Mouse (Mus musculus) MEL (cell line): Measurements from ENCODE around the gene Qdpr. TPM values are rescaled to one million over a fixed set of nuclear protein-coding genes. Genes with fewer than 3 reads are reported as not detected.

ENCODE experiments used
- DNase-seq: peaks from one replicate; pipeline ENCODE4 v3.0.0; 2011; ENCODE audit warnings: low read depth, low spot score
- H3K27ac ChIP-seq: 2 replicates; pipeline ENCODE4 v1.5.1; 2012; ENCODE audit warnings: low read depth, mild to moderate bottlenecking, control low read depth, low read length, moderate library complexity; ENCODE audit not compliant: control insufficient read depth
- H3K27me3 ChIP-seq, 2 experiments: fragments of 150-350 bp in 1 of 2; sonication (generic) in 1 of 2; 2 replicates each; pipeline ENCODE4 v1.6.1; 2012; ENCODE audit warnings: low read length in 2 of 2, mild to moderate bottlenecking in 2 of 2, improper control_type of control experiment in 1 of 2, moderate library complexity in 1 of 2; ENCODE audit not compliant: insufficient read depth in 2 of 2, control insufficient read depth in 1 of 2
- H3K36me3 ChIP-seq, 2 experiments: 2 replicates each; pipeline ENCODE4 v1.6.1; 2012 to 2014; ENCODE audit warnings: low read length in 2 of 2, improper control_type of control experiment in 1 of 2, inconsistent platforms in 1 of 2, mild to moderate bottlenecking in 1 of 2; ENCODE audit not compliant: insufficient read depth in 2 of 2, control insufficient read depth in 1 of 2
- H3K4me1 ChIP-seq, 2 experiments: fragments of 150-350 bp in 1 of 2; sonication (generic) in 1 of 2; 2 replicates each; pipeline ENCODE4 v1.6.1; 2012; ENCODE audit warnings: low read length in 2 of 2, improper control_type of control experiment in 1 of 2, mild to moderate bottlenecking in 1 of 2; ENCODE audit not compliant: insufficient read depth in 2 of 2, control insufficient read depth in 1 of 2
- H3K4me3 ChIP-seq, 2 experiments: fragments of 150-350 bp in 1 of 2; sonication (generic) in 1 of 2; 2 replicates each; pipeline ENCODE4 v1.5.1; 2012; ENCODE audit warnings: low read depth in 2 of 2, low read length in 2 of 2, mild to moderate bottlenecking in 2 of 2, moderate library complexity in 2 of 2, control low read depth in 1 of 2, improper control_type of control experiment in 1 of 2; ENCODE audit not compliant: control insufficient read depth in 1 of 2, insufficient read depth in 1 of 2
- H3K79me2 ChIP-seq: 2 replicates; pipeline ENCODE4 v1.6.1; 2012; ENCODE audit warnings: mild to moderate bottlenecking, low read length, moderate library complexity; ENCODE audit not compliant: control insufficient read depth, poor library complexity, insufficient read depth
- H3K9ac ChIP-seq: 2 replicates; pipeline ENCODE4 v1.6.1; 2012; ENCODE audit warnings: low read depth, mild to moderate bottlenecking, control low read depth, low read length, moderate library complexity; ENCODE audit not compliant: control insufficient read depth, poor library complexity, severe bottlenecking
- H3K9me3 ChIP-seq: fragments of 150-350 bp; sonication (generic); replicated peaks from 2 replicates; pipeline ENCODE4 v1.6.1; 2012; ENCODE audit warnings: mild to moderate bottlenecking, low read length, improper control_type of control experiment, moderate library complexity; ENCODE audit not compliant: insufficient read depth
- CTCF ChIP-seq, 3 experiments: IDR thresholded peaks in 2 of 3; conservative IDR thresholded peaks in 1 of 3; 2 replicates each; pipeline ENCODE4 v1.5.1; 2011 to 2012; ENCODE audit warnings: low read length in 3 of 3, low read depth in 2 of 3, mild to moderate bottlenecking in 2 of 3, improper control_type of control experiment in 1 of 3, inconsistent platforms in 1 of 3, mixed read lengths in 1 of 3, moderate library complexity in 1 of 3; ENCODE audit not compliant: control insufficient read depth in 1 of 3, insufficient read depth in 1 of 3, poor library complexity in 1 of 3, severe bottlenecking in 1 of 3
- EP300 ChIP-seq, 2 experiments: IDR thresholded peaks; 2 replicates each; pipeline ENCODE4 v1.6.1; 2011; ENCODE audit warnings: improper control_type of control experiment in 2 of 2, low read length in 2 of 2, low read depth in 1 of 2, mild to moderate bottlenecking in 1 of 2
- HCFC1 ChIP-seq: IDR thresholded peaks from 2 replicates; pipeline ENCODE4 v1.6.1; 2012; ENCODE audit warnings: low read depth, mild to moderate bottlenecking, inconsistent platforms, low read length, improper control_type of control experiment, moderate library complexity
- MAFK ChIP-seq: IDR thresholded peaks from 2 replicates; pipeline ENCODE4 v1.6.1; 2011; ENCODE audit warnings: low read depth, mild to moderate bottlenecking, low read length, improper control_type of control experiment, borderline replicate concordance
- MAZ ChIP-seq: IDR thresholded peaks from 2 replicates; pipeline ENCODE4 v1.6.1; 2012; ENCODE audit warnings: low read depth, mild to moderate bottlenecking, inconsistent platforms, low read length, improper control_type of control experiment
- MXI1 ChIP-seq: IDR thresholded peaks from 2 replicates; pipeline ENCODE4 v1.6.1; 2011; ENCODE audit warnings: mild to moderate bottlenecking, low read depth, low read length, improper control_type of control experiment
- MYC ChIP-seq: IDR thresholded peaks from 2 replicates; pipeline ENCODE4 v1.6.1; 2011; ENCODE audit warnings: low read depth, mild to moderate bottlenecking, low read length, improper control_type of control experiment, moderate library complexity
- NRF1 ChIP-seq: IDR thresholded peaks from 2 replicates; pipeline ENCODE4 v1.6.1; 2014; ENCODE audit warnings: low read depth, mild to moderate bottlenecking, inconsistent platforms, low read length, improper control_type of control experiment, moderate library complexity; ENCODE audit not compliant: poor library complexity, insufficient read depth, severe bottlenecking
- RAD21 ChIP-seq: IDR thresholded peaks from 2 replicates; pipeline ENCODE4 v1.6.1; 2011; ENCODE audit warnings: mild to moderate bottlenecking, low read depth, low read length, improper control_type of control experiment
- SMC3 ChIP-seq: IDR thresholded peaks from 2 replicates; pipeline ENCODE4 v1.6.1; 2011; ENCODE audit warnings: low read depth, low read length, improper control_type of control experiment
- TAL1 ChIP-seq: IDR thresholded peaks from 2 replicates; pipeline ENCODE4 v1.6.1; 2012; ENCODE audit warnings: mild to moderate bottlenecking, inconsistent platforms, low read length, moderate library complexity, mixed read lengths
- TCF12 ChIP-seq: IDR thresholded peaks from 2 replicates; pipeline ENCODE4 v1.6.1; 2014; ENCODE audit warnings: low read depth, mild to moderate bottlenecking, inconsistent platforms, low read length, improper control_type of control experiment, moderate library complexity
- UBTF ChIP-seq: IDR thresholded peaks from 2 replicates; pipeline ENCODE4 v1.6.1; 2012; ENCODE audit warnings: low read depth, mild to moderate bottlenecking, inconsistent platforms, low read length, improper control_type of control experiment, moderate library complexity, borderline replicate concordance; ENCODE audit not compliant: insufficient read depth
- USF1 ChIP-seq: IDR thresholded peaks from 2 replicates; pipeline ENCODE4 v1.6.1; 2014; ENCODE audit warnings: low read depth, mild to moderate bottlenecking, inconsistent platforms, low read length, improper control_type of control experiment, moderate library complexity
- USF2 ChIP-seq, 2 experiments: IDR thresholded peaks; 2 replicates each; pipeline ENCODE4 v1.6.1; 2011 to 2012; ENCODE audit warnings: improper control_type of control experiment in 2 of 2, low read length in 2 of 2, borderline replicate concordance in 1 of 2, inconsistent platforms in 1 of 2, low read depth in 1 of 2, mild to moderate bottlenecking in 1 of 2; ENCODE audit not compliant: insufficient read depth in 1 of 2
- ZC3H11A ChIP-seq: IDR thresholded peaks from 2 replicates; pipeline ENCODE4 v1.6.1; 2012; ENCODE audit warnings: low read depth, mild to moderate bottlenecking, inconsistent platforms, low read length, improper control_type of control experiment
- polyA plus RNA-seq, 2 experiments: library from polyadenylated mRNA; stranded (reverse) in 1 of 2; unstranded in 1 of 2; fragments of >175 nt in 1 of 2; fragments of >200 nt in 1 of 2; gene quantifications; 2 replicates each; pipeline versions ENCODE4 v1.2.1 to v1.2.4; 2012; ENCODE audit warnings: low replicate concordance in 2 of 2, low read depth in 1 of 2; ENCODE audit not compliant: insufficient read length in 2 of 2, insufficient read depth in 1 of 2, missing spikeins in 1 of 2
- total RNA-seq: library from RNA; depleted of rRNA; stranded (reverse); fragments of 300-350 nt; gene quantifications from 2 replicates; pipeline ENCODE4 v1.2.3, GENCODE M21; 2012

Qdpr gene
- total and polyA plus RNA-seq, 3 experiments: 119 to 226 TPM; not detected in 1

- TF ChIP-seq USF1: no peak
- TF ChIP-seq USF2 (IDR thresholded peaks at IDR 0.05; ENCODE audit: borderline replicate concordance in 1 of 2, insufficient read depth in 1 of 2, low read depth in 1 of 2, low read length in 2 of 2): no peak
- peak; percentile 80 for TF ChIP-seq MYC
- peak; percentile 98 for TF ChIP-seq TCF12
- 0 out of 2 replicates have a peak, but pooled peaks have one; percentile 33 for TF ChIP-seq MXI1
- TF ChIP-seq ZC3H11A: no peak
- TF ChIP-seq MAZ: no peak
- TF ChIP-seq UBTF: no peak
- TF ChIP-seq MAFK: peak; percentile 79; the same call in 1 of the 2 replicates
- peak; percentile 99 to 100 for TF ChIP-seq EP300 (IDR thresholded peaks at IDR 0.05; ENCODE audit: low read depth in 1 of 2, low read length in 2 of 2)
- TF ChIP-seq RAD21: no peak; the same call in 1 of the 2 replicates
- TF ChIP-seq, all 39 proteins: peak for 17
Measured at GRCm38 (mm10) chr5:45406129-45406528, 43.9 kb downstream of the Qdpr start (continued).

GRCm38 (mm10) chr5:45402632-45403031 lies 47.4 kb downstream of the Qdpr start:
- DNase-seq: peak; percentile 90
- TF ChIP-seq NRF1 (no peak), HCFC1 (0 out of 2 replicates have a peak, but pooled peaks have one; percentile 18), UBTF (no peak), RAD21 (peak; percentile 100), SMC3 (peak; percentile 98), TAL1 (no peak), EP300 (IDR thresholded peaks at IDR 0.05; ENCODE audit: low read depth in 1 of 2, low read length in 2 of 2) (peak in 1 of 2 experiments; percentile 33; a peak in 1 of 4 replicates), ZC3H11A (peak; percentile 97), MAZ (peak; percentile 50; the same call in 1 of the 2 replicates), CTCF (IDR thresholded peaks at IDR 0.05 in 2 of 3, conservative IDR thresholded peaks at IDR 0.05 in 1 of 3; ENCODE audit: control insufficient read depth in 1 of 3, insufficient read depth in 1 of 3, low read depth in 2 of 3, low read length in 3 of 3, poor library complexity in 1 of 3, severe bottlenecking in 1 of 3) (peak; percentile 96 to 99 (median 96))

More at GRCm38 (mm10) chr5:45402632-45403031, 47.4 kb downstream of the Qdpr start:
- Histone ChIP-seq H3K36me3 (peaks cover 0 to 35% of the 10 kb centered on the region in 2 experiments; a peak in 2 of 4 replicates), H3K4me3 (no peak overlapping the region), H3K9ac (peak overlapping the region; percentile 65), H3K4me1 (peaks cover 26 to 30% of the 10 kb centered on the region in 2 experiments), H3K27me3 (no peaks in the 10 kb centered on the region), H3K79me2 (no peaks in the 10 kb centered on the region), H3K9me3 (no peaks in the 10 kb centered on the region), H3K27ac (peak overlapping the region; percentile 40; the same call in 1 of the 2 replicates)
